Mouse (Mus musculus): Measurements from ENCODE around the gene Unc5b. TPM values are rescaled to one million over a fixed set of nuclear protein-coding genes. Genes with fewer than 3 reads are reported as not detected.

Unc5b gene
- total RNA-seq, 2 experiments from 2014 or later, result 13.3 to 17.6 TPM

DNA sequence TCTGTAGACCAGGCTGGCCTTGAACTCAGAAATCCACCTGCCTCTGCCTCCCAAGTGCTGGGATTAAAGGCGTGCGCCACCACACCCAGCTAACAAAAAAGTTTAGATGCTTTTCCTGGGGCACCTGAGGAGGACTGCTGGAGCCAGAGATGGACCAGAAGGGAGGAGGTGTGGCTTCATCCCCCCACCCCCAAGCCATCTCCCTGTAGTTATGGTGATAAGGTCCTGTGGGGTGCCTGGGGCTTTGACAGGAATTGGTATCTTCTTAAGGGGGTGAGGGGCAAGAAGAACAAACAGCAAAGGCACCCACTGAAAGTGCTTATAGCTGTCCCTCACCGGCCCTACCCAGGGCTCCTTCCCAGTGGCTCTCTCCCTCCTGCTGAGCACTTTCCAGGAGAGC, 104.5 kb downstream of the Unc5b start:
- DNase-seq (ENCODE audit: low spot score in 2 of 2), result no peak

- no peak for DNase-seq (ENCODE audit: low spot score in 2 of 2)
These were observed 106.9 kb downstream of the Unc5b start for GRCm38 (mm10) chr10:60724496-60724895.

GRCm38 (mm10) chr10:60723345-60723744, 108.0 kb downstream of the Unc5b start:
- no peak for DNase-seq (ENCODE audit: low spot score in 2 of 2)

DNA sequence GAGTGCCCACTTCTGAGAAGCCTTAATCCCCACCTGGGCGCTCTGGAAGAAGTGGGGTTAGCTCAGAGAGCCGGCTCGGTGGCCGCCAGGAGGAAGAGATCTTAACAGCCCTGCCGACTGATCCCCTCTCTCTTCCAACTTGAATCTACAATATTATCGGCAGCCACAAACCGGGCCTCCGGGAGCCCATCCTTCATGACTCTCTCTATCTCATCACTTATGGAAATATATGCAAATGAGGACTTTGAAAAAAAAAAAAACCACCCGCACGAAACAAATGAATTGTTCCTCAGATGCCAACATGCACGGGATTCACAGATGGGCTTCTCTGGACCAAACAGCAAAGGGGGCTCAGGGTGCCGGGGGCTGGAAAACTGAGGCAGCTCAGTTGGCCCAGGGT, 109.7 kb downstream of the Unc5b start:
- DNase-seq (ENCODE audit: low spot score in 2 of 2), result no peak

GRCm38 (mm10) chr10:60720461-60720860, 110.9 kb downstream of the Unc5b start:
- no peak for DNase-seq (ENCODE audit: low spot score in 2 of 2)

- no peak for DNase-seq (ENCODE audit: low spot score in 2 of 2)
These were observed 112.9 kb downstream of the Unc5b start for GRCm38 (mm10) chr10:60718491-60718890.

DNA sequence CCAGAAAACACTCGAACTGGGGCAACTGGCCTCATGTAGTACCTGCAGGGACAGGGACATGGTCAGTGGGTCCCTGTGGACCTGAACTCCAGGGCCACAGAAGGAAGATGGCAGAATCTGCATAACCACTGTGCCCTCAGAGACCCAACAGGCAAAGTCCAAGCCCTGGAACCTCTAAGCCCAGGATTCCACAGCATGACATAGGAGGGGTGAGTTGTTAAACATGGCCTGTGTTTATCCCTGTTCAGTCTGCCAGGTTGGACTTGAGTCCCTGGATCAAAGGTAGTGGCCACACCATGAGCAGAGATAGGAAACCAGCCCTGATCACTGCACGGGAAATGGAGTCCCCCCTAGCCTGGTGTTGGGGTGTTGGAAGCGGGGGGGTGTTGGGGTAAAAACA, 114.9 kb downstream of the Unc5b start:
- no peak for DNase-seq (ENCODE audit: low spot score in 2 of 2)

Other genes with a start within 250 kb of the Unc5b start
- gene Cdh23, start 135.1 kb downstream of the Unc5b start, total RNA-seq (2021), result 1 to 10 TPM; 1.5 to 2.2 TPM
- gene Slc29a3, start 78.8 kb downstream of the Unc5b start, total RNA-seq (2021), result 10 to 100 TPM; 26.7 to 32.3 TPM